Mouse (Mus musculus) intestine, postnatal 0 days (tissue): Measurements from ENCODE around the gene Hal. TPM values are rescaled to one million over a fixed set of nuclear protein-coding genes. Genes with fewer than 3 reads are reported as not detected.

Experiments used
- ATAC-seq: fragments of 200-750 bp; cut with Nextera tagmentation; 2 replicates; pipeline ENCODE4 v1.8.0; 2017; ENCODE audit warnings: mild to moderate bottlenecking, moderate TSS enrichment, moderate library complexity
- H3K27ac ChIP-seq: fragments of 300-500 bp; sonication (generic); 2 replicates; pipeline ENCODE4 v1.5.1; 2014; ENCODE audit warnings: mild to moderate bottlenecking, low read depth, low read length, moderate library complexity
- H3K27me3 ChIP-seq: fragments of 300-500 bp; sonication (generic); replicated peaks from 2 replicates; pipeline ENCODE4 v1.6.1; 2014; ENCODE audit warnings: low read length, mixed read lengths; ENCODE audit not compliant: control insufficient read depth, insufficient read depth
- H3K36me3 ChIP-seq: fragments of 300-500 bp; sonication (generic); 2 replicates; pipeline ENCODE4 v1.6.1; 2014; ENCODE audit warnings: mild to moderate bottlenecking, moderate library complexity; ENCODE audit not compliant: control insufficient read depth, insufficient read depth
- H3K4me1 ChIP-seq: fragments of 300-500 bp; sonication (generic); replicated peaks from 2 replicates; pipeline ENCODE4 v1.6.1; 2014; ENCODE audit warnings: antibody characterized with exemption, low read length, mixed read lengths; ENCODE audit not compliant: control insufficient read depth, insufficient read depth
- H3K4me2 ChIP-seq: fragments of 300-500 bp; sonication (generic); replicated peaks from 2 replicates; pipeline ENCODE4 v1.6.1; 2014; ENCODE audit warnings: low read depth, mild to moderate bottlenecking, moderate library complexity
- H3K4me3 ChIP-seq: fragments of 300-500 bp; sonication (generic); 2 replicates; pipeline ENCODE4 v1.5.1; 2014; ENCODE audit warnings: low read depth, low read length
- H3K9ac ChIP-seq: fragments of 300-500 bp; sonication (generic); 2 replicates; pipeline ENCODE4 v1.6.1; 2014; ENCODE audit warnings: mild to moderate bottlenecking, low read depth, low read length
- H3K9me3 ChIP-seq: fragments of 300-500 bp; sonication (generic); 2 replicates; pipeline ENCODE4 v1.6.1; 2016; ENCODE audit warnings: mixed run types; ENCODE audit not compliant: control insufficient read depth
- CTCF ChIP-seq: sonication (generic); IDR thresholded peaks from 2 replicates; pipeline ENCODE4 v1.5.1; 2016; ENCODE audit warnings: low read depth, mild to moderate bottlenecking, control low read depth, antibody characterized with exemption, moderate library complexity
- WGBS: fragments of 180-500 bp; shearing (Covaris S2); extraction: QIAGEN DNeasy Blood & Tissue Kit; methylation state at CpG from one replicate; pipeline ENCODE4 v1.1.7; 2014; 5-methylcytosine and 5-hydroxymethylcytosine counted together
- polyA plus RNA-seq: library from polyadenylated mRNA; unstranded; fragments of >200 nt; fragmentation: Nextera tagmentation; extraction: Ambion mirVana; gene quantifications from 2 replicates; pipeline ENCODE4 v1.2.1, GENCODE M21; 2015

Gene Hal
- polyA plus RNA-seq, 1 experiment from 2014 or later = 5.1 TPM

DNA sequence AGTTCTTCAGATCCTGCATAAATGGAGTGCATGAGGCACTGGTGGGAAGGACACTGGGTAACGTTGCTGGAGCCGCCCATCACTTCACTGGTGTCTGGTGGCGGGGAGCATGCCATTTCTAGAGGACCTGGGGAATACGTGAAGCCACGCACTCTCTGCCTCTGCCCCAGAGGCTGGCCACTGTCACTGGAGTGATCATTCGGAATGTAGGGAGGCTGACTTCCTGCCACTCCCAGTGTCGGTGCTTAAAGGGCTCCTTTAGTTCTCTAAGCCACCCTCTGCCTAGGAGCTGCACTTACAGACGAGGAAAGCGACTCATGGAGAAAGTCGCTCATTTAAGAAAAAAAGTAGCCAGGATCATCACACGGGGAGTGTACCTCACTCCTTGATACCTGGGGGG, 28.5 kb upstream of the Hal start:
- WGBS = 78% methylated on average over 11 of the region's 11 CpGs
- Histone ChIP-seq H3K36me3 (peaks cover 59% of the 10 kb centered on the region), H3K27ac (no peak overlapping the region; the same call in 1 of the 2 replicates), H3K4me3 (no peak overlapping the region), H3K9me3 (no peaks in the 10 kb centered on the region), H3K9ac (no peak overlapping the region), H3K4me2 (no peak overlapping the region), H3K27me3 (no peaks in the 10 kb centered on the region), H3K4me1 (0 out of 2 replicates have a peak, but pooled peaks cover 7% of the 10 kb centered on the region)
- no peak for TF ChIP-seq CTCF
- no peak for ATAC-seq

DNA sequence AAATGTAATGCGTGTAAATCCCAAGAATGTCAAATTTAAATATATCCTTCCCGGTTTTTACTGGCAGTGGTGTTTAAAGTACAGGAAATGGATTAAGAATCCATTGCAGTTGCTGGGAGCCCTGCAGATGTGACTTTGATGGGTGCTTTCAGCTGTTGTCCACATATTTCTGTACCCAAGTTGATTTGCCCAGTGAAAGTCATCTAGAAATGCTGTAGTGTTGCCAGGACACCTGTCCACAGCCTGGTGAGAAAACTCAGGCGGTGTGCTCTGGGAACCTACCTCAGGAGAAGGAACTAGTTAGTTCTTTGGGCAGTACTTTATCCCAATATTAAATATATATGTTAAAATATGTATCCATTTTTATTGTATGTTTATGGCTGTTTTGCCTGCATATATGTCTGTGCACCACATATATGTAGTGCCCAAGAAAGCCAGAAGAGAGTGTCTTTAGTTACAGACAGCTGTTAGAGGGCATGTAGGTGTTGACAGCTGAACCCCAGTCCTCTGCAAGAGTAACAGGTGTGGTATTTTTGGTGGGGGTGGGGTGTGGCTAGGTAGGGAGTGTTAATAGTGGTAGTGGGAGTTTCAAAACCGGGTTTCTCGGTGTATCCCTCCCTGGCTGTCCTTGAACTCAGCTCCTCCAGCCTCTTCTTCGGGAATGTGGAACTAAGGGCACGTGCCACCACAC, 25.7 kb upstream of the Hal start:
- no peak overlapping the region for H3K4me3 ChIP-seq
- TF ChIP-seq CTCF = no peak
- H3K9me3 ChIP-seq = no peaks in the 10 kb centered on the region
- WGBS = 91% methylated on average over 7 of the region's 7 CpGs
- H3K4me1 ChIP-seq = no peaks in the 10 kb centered on the region
- no peak overlapping the region for H3K9ac ChIP-seq
- no peak for ATAC-seq
- no peak overlapping the region for H3K27ac ChIP-seq
- peaks cover 85% of the 10 kb centered on the region for H3K36me3 ChIP-seq
- no peak overlapping the region for H3K4me2 ChIP-seq
- H3K27me3 ChIP-seq = no peaks in the 10 kb centered on the region

DNA sequence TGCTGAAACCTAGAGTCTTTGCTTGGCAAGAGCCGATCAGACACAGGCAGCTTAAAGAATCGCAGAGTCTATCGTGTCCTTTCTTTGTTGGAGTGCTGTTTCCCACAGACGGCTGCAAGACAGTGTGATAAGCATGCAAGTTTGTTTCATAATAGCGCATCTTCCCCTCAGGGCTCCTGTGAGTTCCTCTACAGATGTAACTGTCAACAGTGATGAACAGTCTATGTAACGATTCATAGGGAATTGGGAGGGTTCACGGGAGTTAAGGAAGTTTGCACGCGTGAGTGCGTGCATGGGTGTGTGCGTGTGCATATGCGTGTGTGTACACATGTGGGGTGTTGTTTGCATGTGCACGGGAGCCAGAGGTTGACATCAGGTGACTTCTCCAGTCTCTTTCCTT, 25.0 kb upstream of the Hal start:
- Histone ChIP-seq H3K4me3 (no peak overlapping the region), H3K4me1 (no peaks in the 10 kb centered on the region), H3K27me3 (no peaks in the 10 kb centered on the region), H3K27ac (no peak overlapping the region), H3K36me3 (peaks cover 88% of the 10 kb centered on the region), H3K4me2 (no peak overlapping the region), H3K9ac (no peak overlapping the region), H3K9me3 (no peaks in the 10 kb centered on the region)
- 89% methylated on average over 13 of the region's 13 CpGs for WGBS
- TF ChIP-seq CTCF = no peak
- ATAC-seq = no peak

DNA sequence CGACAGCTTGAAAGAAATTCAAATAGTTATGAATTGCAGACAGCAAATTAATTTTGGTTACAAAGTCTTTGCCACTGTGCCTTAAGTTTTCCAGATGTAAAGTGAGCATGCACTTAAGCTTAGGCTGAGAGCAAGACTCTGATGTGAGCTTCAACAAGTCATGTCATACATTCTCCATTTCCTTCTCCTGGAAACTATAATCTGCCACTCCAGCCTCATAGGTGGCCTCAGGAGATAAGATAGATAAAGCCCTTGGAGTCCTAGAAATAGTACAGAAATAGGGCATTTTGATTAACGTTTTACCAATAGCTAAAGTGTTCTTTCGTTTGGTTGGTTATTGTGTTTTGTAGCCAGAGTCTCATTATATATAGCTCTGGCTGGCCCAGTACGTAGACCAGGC, 21.3 kb upstream of the Hal start:
- TF ChIP-seq CTCF = no peak
- Histone ChIP-seq H3K4me3 (no peak overlapping the region), H3K4me2 (no peak overlapping the region), H3K9ac (no peak overlapping the region), H3K27ac (no peak overlapping the region), H3K9me3 (no peaks in the 10 kb centered on the region), H3K4me1 (no peaks in the 10 kb centered on the region), H3K27me3 (no peaks in the 10 kb centered on the region), H3K36me3 (peaks cover 83% of the 10 kb centered on the region)
- ATAC-seq = no peak
- WGBS = 65% methylated on average over 4 of the region's 4 CpGs

DNA sequence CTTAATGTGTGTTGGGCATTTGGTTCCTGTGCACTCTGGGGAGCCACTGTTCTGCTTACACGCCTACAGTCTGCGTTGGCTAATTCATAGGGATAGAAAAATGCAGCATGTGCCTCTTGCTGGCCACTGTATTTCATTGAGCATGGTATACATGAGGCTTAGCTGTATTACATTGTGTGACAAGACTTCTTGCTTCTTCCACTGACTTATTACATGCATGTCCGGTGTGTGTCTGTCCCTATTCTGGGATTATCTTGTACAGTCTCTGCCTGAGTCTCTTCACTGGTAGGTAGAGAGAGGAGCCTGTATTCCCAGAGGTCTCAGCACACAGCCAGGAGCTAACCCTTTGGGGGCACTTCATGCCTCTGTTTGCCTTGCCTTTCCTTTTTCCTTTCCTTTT, 20.8 kb upstream of the Hal start:
- no peak overlapping the region for H3K4me3 ChIP-seq
- peaks cover 83% of the 10 kb centered on the region for H3K36me3 ChIP-seq
- H3K9ac ChIP-seq = no peak overlapping the region
- H3K27me3 ChIP-seq = no peaks in the 10 kb centered on the region
- no peak for TF ChIP-seq CTCF
- no peak for ATAC-seq
- H3K27ac ChIP-seq = no peak overlapping the region
- H3K4me1 ChIP-seq = no peaks in the 10 kb centered on the region
- H3K9me3 ChIP-seq = no peaks in the 10 kb centered on the region
- WGBS = 93% methylated on average over 3 of the region's 3 CpGs
- H3K4me2 ChIP-seq = no peak overlapping the region

GRCm38 (mm10) chr10:93471415-93471814, 17.2 kb upstream of the Hal start:
- H3K4me3 ChIP-seq = no peak overlapping the region
- H3K4me2 ChIP-seq = no peak overlapping the region
- peak; percentile 94 for TF ChIP-seq CTCF
- no peaks in the 10 kb centered on the region for H3K4me1 ChIP-seq
- no peak overlapping the region for H3K27ac ChIP-seq
- no peaks in the 10 kb centered on the region for H3K27me3 ChIP-seq
- peaks cover 81% of the 10 kb centered on the region for H3K36me3 ChIP-seq
- H3K9ac ChIP-seq = no peak overlapping the region
- H3K9me3 ChIP-seq = no peaks in the 10 kb centered on the region
- ATAC-seq = peak; percentile 61
- 50% methylated on average over 11 of the region's 11 CpGs for WGBS

DNA sequence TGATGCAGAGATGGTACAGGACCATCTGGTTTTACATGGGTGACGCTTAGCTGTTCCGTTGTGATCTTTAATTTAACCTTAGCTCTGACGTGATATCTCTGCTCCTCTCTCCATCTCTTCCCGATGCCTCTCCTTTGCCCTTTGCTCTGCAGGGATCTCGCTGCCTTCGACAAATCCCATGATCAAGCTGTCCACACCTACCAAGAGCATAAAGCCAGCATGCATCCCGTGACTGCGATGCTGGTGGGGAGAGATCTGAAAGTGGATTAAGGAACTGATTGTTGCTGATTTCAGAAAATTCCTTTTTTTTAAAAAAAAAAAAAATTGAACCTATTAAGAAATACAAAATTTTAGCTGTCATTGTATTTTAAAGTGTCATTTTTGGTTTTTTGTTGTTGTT, 4.1 kb upstream of the Hal start:
- TF ChIP-seq CTCF = no peak
- Histone ChIP-seq H3K9ac (no peak overlapping the region), H3K4me1 (no peaks in the 10 kb centered on the region), H3K27ac (no peak overlapping the region), H3K9me3 (no peaks in the 10 kb centered on the region), H3K4me2 (no peak overlapping the region), H3K36me3 (peaks cover 61% of the 10 kb centered on the region), H3K4me3 (no peak overlapping the region), H3K27me3 (no peaks in the 10 kb centered on the region)
- WGBS = 68% methylated on average over 8 of the region's 8 CpGs
- no peak for ATAC-seq
